Mouse (Mus musculus) limb, embryonic 10.5 days (tissue): ENCODE measurements at regions not wholly inside any gene's neighbourhood (a gene's known extent, or its start where the extent isn't known, plus 50 kb on each side); places are given as distances from the start of the nearest gene placed in this dataset.
A peak's percentile ranks its signal among the peaks of the same experiment; 100 is the strongest.

Experiments
- DNase-seq: peaks from one replicate; pipeline ENCODE4 v3.0.0-alpha.2; 2017; ENCODE audit warnings: low spot score
- H3K27ac ChIP-seq: fragments of 300-500 bp; sonication (generic); 2 replicates; pipeline ENCODE4 v1.5.1; 2016; ENCODE audit warnings: mild to moderate bottlenecking
- H3K27me3 ChIP-seq: fragments of 300-500 bp; sonication (generic); 2 replicates; pipeline ENCODE4 v1.6.1; 2016; ENCODE audit warnings: low read depth, mild to moderate bottlenecking; ENCODE audit not compliant: poor library complexity, severe bottlenecking
- H3K36me3 ChIP-seq: fragments of 300-500 bp; sonication (generic); 2 replicates; pipeline ENCODE4 v1.6.1; 2016; ENCODE audit warnings: mild to moderate bottlenecking, moderate library complexity
- H3K4me1 ChIP-seq: fragments of 300-500 bp; sonication (generic); 2 replicates; pipeline ENCODE4 v1.6.1; 2016
- H3K4me3 ChIP-seq: fragments of 300-500 bp; sonication (generic); 2 replicates; pipeline ENCODE4 v1.5.1; 2016; ENCODE audit warnings: mild to moderate bottlenecking, moderate library complexity
- H3K9me3 ChIP-seq: fragments of 300-500 bp; sonication (generic); replicated peaks from 2 replicates; pipeline ENCODE4 v1.6.1; 2016; ENCODE audit warnings: mild to moderate bottlenecking
- whole genome bisulfite sequencing: fragments of 180-500 bp; shearing (Covaris S2); methylation state at CpG from one replicate; pipeline ENCODE4 v1.1.7; 2016; 5-methylcytosine and 5-hydroxymethylcytosine counted together

GRCm38 (mm10) chr8:34523849-34524248 lies 412.3 kb upstream of the Gm10131 start:
- no peak overlapping the region for H3K27ac ChIP-seq
- no peaks in the 10 kb centered on the region for H3K9me3 ChIP-seq
- no peak for DNase-seq
- H3K36me3 ChIP-seq: no peaks in the 10 kb centered on the region
- H3K4me3 ChIP-seq: no peak overlapping the region
- no peaks in the 10 kb centered on the region for H3K27me3 ChIP-seq
- no peaks in the 10 kb centered on the region for H3K4me1 ChIP-seq
- 85% methylated on average over 3 of the region's 3 CpGs for WGBS

- Histone ChIP-seq H3K27ac (no peak overlapping the region), H3K9me3 (no peaks in the 10 kb centered on the region), H3K27me3 (no peaks in the 10 kb centered on the region), H3K4me1 (no peaks in the 10 kb centered on the region), H3K36me3 (no peaks in the 10 kb centered on the region), H3K4me3 (no peak overlapping the region)
- WGBS: 92% methylated on average over 7 of the region's 7 CpGs
- DNase-seq: no peak
These were observed 409.8 kb upstream of the Gm10131 start for GRCm38 (mm10) chr8:34521316-34521715.

GRCm38 (mm10) chr8:34520664-34521063 lies 409.1 kb upstream of the Gm10131 start:
- Histone ChIP-seq H3K9me3 (no peaks in the 10 kb centered on the region), H3K36me3 (no peaks in the 10 kb centered on the region), H3K27ac (no peak overlapping the region), H3K4me1 (no peaks in the 10 kb centered on the region), H3K27me3 (no peaks in the 10 kb centered on the region), H3K4me3 (no peak overlapping the region)
- DNase-seq: no peak
- WGBS: 70% methylated on average over 4 of the region's 4 CpGs

GRCm38 (mm10) chr8:34513459-34514090 lies 402.0 kb upstream of the Gm10131 start:
- H3K36me3 ChIP-seq: no peaks in the 10 kb centered on the region
- H3K4me3 ChIP-seq: no peak overlapping the region
- peaks cover 9% of the 10 kb centered on the region; the same call in 1 of the 2 replicates for H3K4me1 ChIP-seq
- no peaks in the 10 kb centered on the region for H3K9me3 ChIP-seq
- no peaks in the 10 kb centered on the region for H3K27me3 ChIP-seq
- 22% methylated on average over 4 of the region's 4 CpGs for WGBS
- no peak overlapping the region for H3K27ac ChIP-seq
- peak; percentile 32 for DNase-seq

- Histone ChIP-seq H3K4me3 (no peak overlapping the region), H3K9me3 (no peaks in the 10 kb centered on the region), H3K36me3 (no peaks in the 10 kb centered on the region), H3K27me3 (no peaks in the 10 kb centered on the region), H3K4me1 (no peaks in the 10 kb centered on the region), H3K27ac (no peak overlapping the region)
- WGBS: 84% methylated on average over 15 of the region's 15 CpGs
- DNase-seq: no peak
These were observed 394.5 kb upstream of the Gm10131 start for GRCm38 (mm10) chr8:34505829-34506555.

- H3K27me3 ChIP-seq: no peaks in the 10 kb centered on the region
- 91% methylated on average over 7 of the region's 7 CpGs for WGBS
- DNase-seq: no peak
These were observed 393.6 kb upstream of the Gm10131 start for GRCm38 (mm10) chr8:34505102-34505501.

GRCm38 (mm10) chr8:34502606-34503162 lies 391.1 kb upstream of the Gm10131 start:
- no peaks in the 10 kb centered on the region for H3K36me3 ChIP-seq
- H3K27me3 ChIP-seq: no peaks in the 10 kb centered on the region
- no peak for DNase-seq
- H3K4me3 ChIP-seq: no peak overlapping the region
- no peaks in the 10 kb centered on the region for H3K4me1 ChIP-seq
- 72% methylated on average over 1 of the region's 1 CpGs for WGBS
- H3K27ac ChIP-seq: no peak overlapping the region
- no peaks in the 10 kb centered on the region for H3K9me3 ChIP-seq

More at GRCm38 (mm10) chr8:34505102-34505501, 393.6 kb upstream of the Gm10131 start:
- Histone ChIP-seq H3K36me3 (no peaks in the 10 kb centered on the region), H3K9me3 (no peaks in the 10 kb centered on the region), H3K4me1 (no peaks in the 10 kb centered on the region), H3K4me3 (no peak overlapping the region), H3K27ac (no peak overlapping the region)

- Histone ChIP-seq H3K36me3 (no peaks in the 10 kb centered on the region), H3K27me3 (no peaks in the 10 kb centered on the region), H3K9me3 (no peaks in the 10 kb centered on the region), H3K4me1 (no peaks in the 10 kb centered on the region), H3K27ac (no peak overlapping the region), H3K4me3 (no peak overlapping the region)
- 90% methylated on average over 3 of the region's 3 CpGs for WGBS
- no peak for DNase-seq
These were observed 387.7 kb upstream of the Gm10131 start for GRCm38 (mm10) chr8:34499196-34499595.

- WGBS: 98% methylated on average over 4 of the region's 4 CpGs
- no peak overlapping the region for H3K27ac ChIP-seq
- no peaks in the 10 kb centered on the region for H3K27me3 ChIP-seq
- H3K36me3 ChIP-seq: no peaks in the 10 kb centered on the region
- no peaks in the 10 kb centered on the region for H3K4me1 ChIP-seq
- no peaks in the 10 kb centered on the region for H3K9me3 ChIP-seq
- H3K4me3 ChIP-seq: no peak overlapping the region
- DNase-seq: no peak
These were observed 385.2 kb upstream of the Gm10131 start for GRCm38 (mm10) chr8:34496751-34497150.

GRCm38 (mm10) chr8:34495974-34496373 lies 384.4 kb upstream of the Gm10131 start:
- H3K27me3 ChIP-seq: no peaks in the 10 kb centered on the region
- no peaks in the 10 kb centered on the region for H3K9me3 ChIP-seq
- DNase-seq: no peak
- no peaks in the 10 kb centered on the region for H3K36me3 ChIP-seq
- no peaks in the 10 kb centered on the region for H3K4me1 ChIP-seq
- H3K4me3 ChIP-seq: no peak overlapping the region
- 89% methylated on average over 4 of the region's 4 CpGs for WGBS
- no peak overlapping the region for H3K27ac ChIP-seq

GRCm38 (mm10) chr8:34488746-34489400 lies 377.3 kb upstream of the Gm10131 start:
- H3K9me3 ChIP-seq: no peaks in the 10 kb centered on the region
- WGBS: 68% methylated on average over 7 of the region's 7 CpGs
- H3K4me3 ChIP-seq: no peak overlapping the region
- no peak overlapping the region for H3K27ac ChIP-seq
- no peaks in the 10 kb centered on the region for H3K4me1 ChIP-seq
- no peaks in the 10 kb centered on the region for H3K36me3 ChIP-seq
- DNase-seq: no peak
- no peaks in the 10 kb centered on the region for H3K27me3 ChIP-seq

GRCm38 (mm10) chr8:34486433-34487096 lies 375.0 kb upstream of the Gm10131 start:
- no peak for DNase-seq
- Histone ChIP-seq H3K27ac (no peak overlapping the region), H3K4me3 (no peak overlapping the region), H3K9me3 (no peaks in the 10 kb centered on the region), H3K36me3 (no peaks in the 10 kb centered on the region), H3K4me1 (no peaks in the 10 kb centered on the region), H3K27me3 (no peaks in the 10 kb centered on the region)
- 81% methylated on average over 17 of the region's 17 CpGs for WGBS
